Mouse (Mus musculus) c-Kit-positive CD71-positive TER-119-negative erythroid progenitor cells, embryonic 14.5 days (primary cell): ENCODE measurements around the gene Aire.

Experiments
- DNase-seq: peaks from one replicate; pipeline ENCODE4 v3.0.0-alpha.2; 2013; ENCODE audit warnings: low read depth

The Aire gene

GRCm38 (mm10) chr10:78043406-78043836 is at the start of gene Aire:
Aire (minus strand) TSS chr10:78043610.
- peak; percentile 43 for DNase-seq

DNA sequence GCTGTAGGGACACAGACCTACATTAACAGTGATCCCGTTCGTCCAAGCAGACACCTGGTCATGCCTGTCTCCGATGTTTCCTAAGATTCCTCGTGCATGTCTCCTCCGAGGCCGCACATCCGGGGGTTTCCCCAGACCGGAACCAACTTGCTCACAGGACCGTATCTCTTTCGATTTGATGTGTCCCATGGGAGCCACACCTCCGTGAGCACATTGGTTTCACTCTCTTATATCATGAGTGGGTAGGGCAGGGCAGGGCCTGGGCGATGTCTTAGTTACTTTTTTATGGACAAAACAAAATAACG is 49.3 kb upstream of the Aire start:
- DNase-seq, result no peak

GRCm38 (mm10) chr10:78091865-78092724 is 48.7 kb upstream of the Aire start:
- DNase-seq, result no peak

GRCm38 (mm10) chr10:78090706-78091491 is 47.5 kb upstream of the Aire start:
- no peak for DNase-seq

DNA sequence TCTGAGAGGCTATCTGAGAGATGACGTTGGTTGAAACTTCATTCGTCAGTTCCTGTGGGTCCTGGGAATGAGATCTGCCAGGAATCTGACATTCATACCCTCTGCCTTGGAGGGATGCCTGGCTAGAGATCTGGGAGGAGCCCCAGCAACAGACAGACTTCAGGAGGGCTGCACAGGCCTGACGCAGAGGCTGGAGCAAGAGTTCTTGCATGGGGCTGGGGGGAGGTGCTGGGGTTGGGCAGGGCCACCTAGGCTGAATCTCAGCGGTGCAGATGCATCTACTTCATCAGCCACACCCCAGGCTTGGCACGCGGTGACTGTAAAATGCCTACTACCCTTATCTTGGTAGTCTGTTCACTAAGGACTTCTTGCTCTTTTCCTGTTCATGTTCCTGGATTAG is 46.8 kb upstream of the Aire start:
- no peak for DNase-seq

GRCm38 (mm10) chr10:78087101-78087511 is 43.7 kb upstream of the Aire start:
- DNase-seq, result no peak

DNA sequence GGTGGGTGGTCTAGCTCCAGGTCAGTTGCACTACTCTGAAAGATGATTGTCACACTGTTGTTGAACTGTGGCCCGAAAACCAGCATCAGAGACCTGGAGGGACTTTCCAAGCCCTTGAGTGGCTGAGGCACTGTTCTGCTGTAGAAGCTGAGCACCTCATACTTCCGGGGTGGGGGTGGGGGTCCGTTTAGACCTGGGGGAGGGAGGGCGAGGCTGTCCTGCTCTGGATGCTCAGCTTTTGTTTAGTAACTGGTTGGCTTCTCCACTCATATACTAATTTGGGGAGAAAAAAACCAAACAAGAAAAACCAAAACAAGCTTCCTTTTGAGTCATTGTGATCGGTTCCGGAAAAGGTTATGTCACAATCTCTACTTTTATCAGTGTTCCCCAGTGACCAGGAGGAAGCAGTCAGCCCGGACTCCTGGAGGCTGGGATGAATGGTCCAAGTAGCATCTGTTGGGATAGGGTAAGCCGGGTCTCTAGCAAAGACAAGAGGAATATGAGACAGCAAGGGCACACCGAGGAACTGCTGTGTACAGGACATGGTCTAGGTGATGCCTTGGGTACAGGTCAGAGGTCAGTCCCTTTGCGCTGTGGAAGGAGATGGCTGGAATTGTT is 43.1 kb upstream of the Aire start:
- no peak for DNase-seq

GRCm38 (mm10) chr10:78085711-78086110 is 42.3 kb upstream of the Aire start:
- DNase-seq, result no peak

DNA sequence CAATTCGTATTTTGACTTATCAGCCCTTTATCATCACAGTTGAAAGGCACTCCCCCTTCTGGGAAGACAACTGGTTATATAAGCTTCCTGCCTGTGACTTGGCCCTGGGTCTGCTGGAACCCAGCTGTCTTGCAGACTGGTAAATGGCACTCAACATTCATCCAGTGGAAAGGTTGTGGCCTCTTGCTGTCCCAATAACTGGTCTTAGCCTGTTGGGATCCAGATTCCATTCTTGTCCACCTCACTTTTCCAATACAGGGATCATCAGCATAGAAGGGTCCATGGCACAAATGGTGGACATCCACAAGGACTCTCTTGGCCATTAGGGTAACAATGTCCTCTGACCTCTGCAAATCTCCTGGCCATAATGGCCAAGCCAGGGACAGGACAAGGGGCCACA is 40.7 kb upstream of the Aire start:
- DNase-seq, result no peak

- no peak for DNase-seq
Measured at GRCm38 (mm10) chr10:78079955-78080591, 36.7 kb upstream of the Aire start.

GRCm38 (mm10) chr10:78078276-78078675 is 34.9 kb upstream of the Aire start:
- DNase-seq, result no peak

GRCm38 (mm10) chr10:78077862-78078261 is 34.5 kb upstream of the Aire start:
- no peak for DNase-seq

DNA sequence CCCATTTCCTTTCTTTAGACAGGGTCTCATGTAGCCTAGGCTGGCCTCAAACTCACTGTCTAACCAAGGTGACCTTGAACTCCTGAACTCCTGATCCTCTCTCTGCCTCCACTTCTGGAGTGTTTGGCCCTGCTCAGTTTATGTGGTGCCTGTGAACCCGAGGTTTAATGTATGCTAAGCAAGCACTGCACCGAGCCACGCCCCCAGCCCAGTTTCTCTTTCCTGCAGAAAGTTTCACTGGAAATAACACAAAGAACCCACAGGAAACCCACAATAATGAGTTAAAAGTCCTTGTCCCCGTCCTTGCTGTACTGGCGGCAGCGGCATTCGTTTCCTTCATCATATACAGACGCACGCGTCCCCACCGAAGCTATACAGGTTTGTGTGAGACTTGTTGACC is 31.6 kb upstream of the Aire start:
- DNase-seq, result no peak

GRCm38 (mm10) chr10:78074151-78074550 is 30.7 kb upstream of the Aire start:
- DNase-seq, result no peak

DNA sequence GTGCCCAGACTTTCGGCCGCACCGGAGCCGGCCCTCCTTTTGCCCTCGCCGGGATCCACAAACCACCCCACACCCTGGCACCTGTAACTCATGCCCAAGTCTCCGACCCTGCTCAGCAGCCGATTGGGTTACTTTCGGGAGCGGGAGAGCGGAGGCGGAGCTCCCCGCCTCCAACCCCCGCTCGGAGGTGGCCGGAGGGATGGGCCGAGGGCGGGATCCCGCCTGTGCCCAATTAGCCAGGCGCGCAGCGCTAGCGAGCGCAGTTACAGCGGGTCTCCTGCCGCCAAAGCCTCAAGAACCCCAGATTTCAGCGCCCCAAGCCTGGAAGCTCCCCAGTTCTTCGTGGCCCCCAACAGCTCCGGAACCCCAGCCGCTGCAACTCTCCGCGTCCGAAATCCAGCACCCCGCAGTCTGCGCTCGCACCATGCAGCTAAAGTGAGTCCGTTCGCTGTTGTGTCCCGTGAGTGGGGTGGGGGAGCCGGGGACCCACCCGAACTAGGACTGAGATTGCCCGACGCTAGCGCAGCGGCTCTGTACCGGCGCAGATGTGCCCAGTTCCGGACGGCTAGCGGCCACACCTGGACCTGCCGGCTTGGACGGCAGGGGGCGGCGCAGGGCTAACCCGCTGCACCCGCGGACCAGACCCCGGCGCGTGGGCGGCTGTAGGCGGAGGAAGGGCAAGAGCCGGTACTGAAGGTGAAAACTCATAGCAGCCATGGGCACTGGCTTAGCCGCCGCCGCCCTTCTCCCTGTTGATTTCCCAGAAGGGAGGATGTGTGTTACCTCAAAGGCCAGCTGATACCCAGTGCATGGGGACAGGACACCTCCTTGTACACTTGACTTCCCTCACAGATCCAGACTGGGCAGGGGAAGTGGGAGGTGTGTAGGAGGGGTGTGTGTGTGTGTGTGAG is 25.9 kb upstream of the Aire start, which contains the start of gene Icosl:
TSS of gene Icosl (plus strand) at position 202 of the 911 bp plus-strand sequence.
- no peak for DNase-seq

DNA sequence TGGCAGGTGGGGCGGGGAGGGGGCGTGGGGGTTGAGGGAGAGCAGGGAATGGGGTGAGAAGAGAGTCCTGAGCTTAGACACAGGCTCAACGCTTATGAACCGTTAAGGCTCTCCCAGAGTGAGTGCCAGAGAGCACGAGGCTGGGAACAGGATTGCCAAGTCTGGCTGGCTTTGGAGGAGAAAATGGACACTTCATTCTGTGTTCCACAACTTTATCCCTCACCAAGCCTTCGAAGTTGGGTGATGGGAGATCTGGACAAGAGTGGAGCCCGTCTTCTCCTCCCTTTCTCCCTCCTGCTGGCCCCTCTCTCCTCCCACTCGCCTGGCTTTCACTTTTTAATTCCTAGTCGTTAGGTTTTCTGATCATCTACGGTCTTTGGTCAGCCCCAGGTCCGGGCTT is 25.1 kb upstream of the Aire start:
- DNase-seq, result no peak

DNA sequence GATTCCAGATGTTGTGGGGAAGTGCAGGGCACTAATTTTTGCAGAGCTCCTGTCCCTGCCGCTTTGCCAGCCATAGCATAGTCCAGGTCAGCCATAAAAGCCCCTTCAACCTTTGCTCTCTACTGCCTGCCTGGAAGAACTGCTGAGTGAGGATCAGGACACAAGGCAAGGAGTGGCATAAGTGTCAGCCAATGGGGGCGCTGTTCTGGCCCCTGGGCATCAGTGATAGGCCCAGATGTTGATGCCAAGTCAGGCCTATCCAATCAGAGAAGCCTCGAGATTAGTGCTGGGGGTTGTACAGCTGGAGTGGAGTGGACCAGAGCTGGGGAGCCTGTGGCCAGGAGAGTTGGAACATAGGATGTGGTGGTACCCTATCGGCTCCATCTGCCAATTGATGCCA is 23.8 kb upstream of the Aire start:
- no peak for DNase-seq

DNA sequence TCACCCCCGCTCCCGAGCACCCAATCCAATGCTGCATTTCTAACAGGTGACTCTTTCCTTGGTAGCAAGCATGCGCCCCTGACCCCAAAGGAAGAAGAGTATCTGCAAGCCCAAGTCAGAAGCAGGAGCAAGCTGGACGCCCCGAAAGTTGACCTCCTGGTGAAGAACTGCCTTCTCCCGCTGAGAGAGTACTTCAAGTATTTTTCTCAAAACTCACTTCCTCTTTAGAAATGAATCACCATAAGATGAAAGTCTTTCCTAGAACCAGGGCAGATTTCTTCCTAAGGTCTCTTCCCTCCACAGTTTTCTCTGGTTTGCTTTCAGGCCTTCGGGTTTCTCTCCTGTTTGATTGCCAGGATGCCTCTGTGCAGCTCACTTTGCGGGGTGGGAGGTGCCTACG is 19.7 kb upstream of the Aire start:
- no peak for DNase-seq

GRCm38 (mm10) chr10:78057056-78057455 is 13.6 kb upstream of the Aire start:
- DNase-seq, result no peak

- DNase-seq, result no peak
Measured at GRCm38 (mm10) chr10:78054633-78055565, 11.5 kb upstream of the Aire start.
